Mouse (Mus musculus): Measurements from ENCODE around the gene Nr2c2ap.

- TF ChIP-seq EP300 (IDR thresholded peaks at IDR 0.05) (no peak), CTCF (IDR thresholded peaks at IDR 0.05) (no peak)
Observed at GRCm38 (mm10) chr8:70171240-70171639, 40.1 kb downstream of the Nr2c2ap start.
